Mouse (Mus musculus) hindbrain, embryonic 12.5 days (tissue): ENCODE results near the gene Sebox. TPM values are rescaled to one million over a fixed set of nuclear protein-coding genes. Genes with fewer than 3 reads are reported as not detected.

ENCODE experiments used
- ATAC-seq: fragments of 200-750 bp; cut with Nextera tagmentation; 2 replicates; pipeline ENCODE4 v1.8.0; 2017; ENCODE audit warnings: moderate TSS enrichment; ENCODE audit not compliant: low FRiP score
- H3K27ac ChIP-seq: fragments of 300-500 bp; sonication (generic); 2 replicates; pipeline ENCODE4 v1.5.1; 2016; ENCODE audit warnings: mild to moderate bottlenecking
- H3K27me3 ChIP-seq: fragments of 300-500 bp; sonication (generic); 2 replicates; pipeline ENCODE4 v1.6.1; 2016; ENCODE audit warnings: mild to moderate bottlenecking
- H3K36me3 ChIP-seq: fragments of 300-500 bp; sonication (generic); 2 replicates; pipeline ENCODE4 v1.6.1; 2016; ENCODE audit warnings: mild to moderate bottlenecking
- H3K4me1 ChIP-seq: fragments of 300-500 bp; sonication (generic); 2 replicates; pipeline ENCODE4 v1.6.1; 2016
- H3K4me2 ChIP-seq: fragments of 300-500 bp; sonication (generic); replicated peaks from 2 replicates; pipeline ENCODE4 v1.6.1; 2016; ENCODE audit warnings: mild to moderate bottlenecking
- H3K4me3 ChIP-seq: fragments of 300-500 bp; sonication (generic); 2 replicates; pipeline ENCODE4 v1.5.1; 2016; ENCODE audit warnings: mild to moderate bottlenecking
- H3K9ac ChIP-seq: fragments of 300-500 bp; sonication (generic); 2 replicates; pipeline ENCODE4 v1.6.1; 2016; ENCODE audit warnings: mild to moderate bottlenecking, moderate library complexity
- H3K9me3 ChIP-seq: fragments of 300-500 bp; sonication (generic); replicated peaks from 2 replicates; pipeline ENCODE4 v1.6.1; 2016; ENCODE audit warnings: mild to moderate bottlenecking
- WGBS: fragments of 180-500 bp; shearing (Covaris S2); methylation state at CpG from one replicate; pipeline ENCODE4 v1.1.7; 2016; 5-methylcytosine and 5-hydroxymethylcytosine counted together
- polyA plus RNA-seq: library from polyadenylated mRNA; unstranded; fragments of >200 nt; fragmentation: Nextera tagmentation; extraction: Ambion mirVana; gene quantifications from 2 replicates; pipeline ENCODE4 v1.2.1, GENCODE M21; 2016

Gene Sebox
- polyA plus RNA-seq, 1 experiment from 2014 or later: not detected

GRCm38 (mm10) chr11:78467515-78467914 is 35.7 kb upstream of the Sebox start:
- H3K36me3 ChIP-seq: 0 out of 2 replicates have a peak, but pooled peaks cover under 1% of the 10 kb centered on the region
- 89% methylated on average over 7 of the region's 7 CpGs for WGBS

GRCm38 (mm10) chr11:78467932-78468331 is 35.3 kb upstream of the Sebox start:
- H3K9ac ChIP-seq: no peak overlapping the region
- 0 out of 2 replicates have a peak, but pooled peaks cover 5% of the 10 kb centered on the region for H3K36me3 ChIP-seq
- no peak overlapping the region for H3K4me3 ChIP-seq
- H3K27me3 ChIP-seq: no peaks in the 10 kb centered on the region
- H3K4me1 ChIP-seq: peaks cover 14% of the 10 kb centered on the region
- H3K4me2 ChIP-seq: no peak overlapping the region
- WGBS: 66% methylated on average over 3 of the region's 3 CpGs
- H3K27ac ChIP-seq: no peak overlapping the region
- no peaks in the 10 kb centered on the region for H3K9me3 ChIP-seq
- no peak for ATAC-seq

More at GRCm38 (mm10) chr11:78467515-78467914, 35.7 kb upstream of the Sebox start:
- H3K4me1 ChIP-seq: peaks cover 14% of the 10 kb centered on the region
- H3K4me3 ChIP-seq: no peak overlapping the region
- H3K9ac ChIP-seq: no peak overlapping the region
- no peaks in the 10 kb centered on the region for H3K27me3 ChIP-seq
- no peaks in the 10 kb centered on the region for H3K9me3 ChIP-seq
- no peak overlapping the region for H3K27ac ChIP-seq
- no peak for ATAC-seq
- no peak overlapping the region for H3K4me2 ChIP-seq

- H3K4me3 ChIP-seq: no peak overlapping the region
- no peak overlapping the region for H3K4me2 ChIP-seq
- peaks cover 11% of the 10 kb centered on the region; the same call in 1 of the 2 replicates for H3K36me3 ChIP-seq
- peaks cover 3% of the 10 kb centered on the region for H3K4me1 ChIP-seq
- ATAC-seq: no peak
- H3K27me3 ChIP-seq: no peaks in the 10 kb centered on the region
- 89% methylated on average over 10 of the region's 10 CpGs for WGBS
- H3K9ac ChIP-seq: no peak overlapping the region
- no peak overlapping the region for H3K27ac ChIP-seq
- no peaks in the 10 kb centered on the region for H3K9me3 ChIP-seq
These were observed 31.7 kb upstream of the Sebox start for GRCm38 (mm10) chr11:78471326-78472103.

GRCm38 (mm10) chr11:78475289-78475688 is 28.0 kb upstream of the Sebox start:
- WGBS: 92% methylated on average over 3 of the region's 3 CpGs
- Histone ChIP-seq H3K27ac (no peak overlapping the region), H3K4me1 (no peaks in the 10 kb centered on the region), H3K9me3 (no peaks in the 10 kb centered on the region), H3K4me3 (no peak overlapping the region), H3K9ac (no peak overlapping the region), H3K4me2 (no peak overlapping the region), H3K36me3 (peaks cover 13% of the 10 kb centered on the region; the same call in 1 of the 2 replicates), H3K27me3 (no peaks in the 10 kb centered on the region)
- ATAC-seq: no peak

GRCm38 (mm10) chr11:78483639-78484038 is 19.6 kb upstream of the Sebox start:
- no peaks in the 10 kb centered on the region for H3K9me3 ChIP-seq
- H3K36me3 ChIP-seq: peaks cover 33% of the 10 kb centered on the region
- H3K27me3 ChIP-seq: peaks cover 31% of the 10 kb centered on the region
- 64% methylated on average over 7 of the region's 7 CpGs for WGBS
- H3K4me3 ChIP-seq: no peak overlapping the region
- ATAC-seq: no peak
- H3K27ac ChIP-seq: no peak overlapping the region
- no peak overlapping the region for H3K4me2 ChIP-seq
- no peaks in the 10 kb centered on the region for H3K4me1 ChIP-seq
- H3K9ac ChIP-seq: no peak overlapping the region

- H3K27me3 ChIP-seq: peaks cover 61% of the 10 kb centered on the region
- no peak for ATAC-seq
These were observed 15.1 kb upstream of the Sebox start for GRCm38 (mm10) chr11:78488168-78488567.

GRCm38 (mm10) chr11:78490781-78491241 is 12.4 kb upstream of the Sebox start:
- 7% methylated on average over 48 of the region's 48 CpGs for WGBS
- Histone ChIP-seq H3K9me3 (no peaks in the 10 kb centered on the region), H3K9ac (peak overlapping the region; percentile 53), H3K36me3 (peaks cover 16% of the 10 kb centered on the region; the same call in 1 of the 2 replicates), H3K27ac (0 out of 2 replicates have a peak overlapping the region, but pooled peaks have one; percentile 7), H3K27me3 (peaks cover 76% of the 10 kb centered on the region), H3K4me3 (peak overlapping the region; percentile 26), H3K4me1 (peaks cover 16% of the 10 kb centered on the region), H3K4me2 (peak overlapping the region; percentile 54)
- peak; percentile 68 for ATAC-seq

More at GRCm38 (mm10) chr11:78488168-78488567, 15.1 kb upstream of the Sebox start:
- Histone ChIP-seq H3K4me1 (peaks cover 9% of the 10 kb centered on the region), H3K27ac (no peak overlapping the region), H3K4me2 (no peak overlapping the region), H3K4me3 (no peak overlapping the region), H3K36me3 (peaks cover 18% of the 10 kb centered on the region), H3K9me3 (no peaks in the 10 kb centered on the region), H3K9ac (no peak overlapping the region)
- WGBS: 5% methylated on average over 8 of the region's 8 CpGs

- no peak overlapping the region for H3K27ac ChIP-seq
- no peaks in the 10 kb centered on the region for H3K9me3 ChIP-seq
- ATAC-seq: no peak
- H3K4me3 ChIP-seq: peak overlapping the region; percentile 75
- peaks cover 28% of the 10 kb centered on the region for H3K4me1 ChIP-seq
- no peaks in the 10 kb centered on the region for H3K36me3 ChIP-seq
- 9% methylated on average over 6 of the region's 6 CpGs for WGBS
- H3K27me3 ChIP-seq: peaks cover 51% of the 10 kb centered on the region
- peak overlapping the region; percentile 92 for H3K4me2 ChIP-seq
- peak overlapping the region; percentile 89 for H3K9ac ChIP-seq
These were observed 7.3 kb upstream of the Sebox start for GRCm38 (mm10) chr11:78495904-78496303.

- Histone ChIP-seq H3K27me3 (peaks cover 43% of the 10 kb centered on the region), H3K4me2 (peak overlapping the region; percentile 92), H3K4me3 (peak overlapping the region; percentile 75), H3K27ac (peak overlapping the region; percentile 95), H3K36me3 (no peaks in the 10 kb centered on the region), H3K4me1 (peaks cover 26% of the 10 kb centered on the region), H3K9me3 (no peaks in the 10 kb centered on the region), H3K9ac (peak overlapping the region; percentile 89)
- ATAC-seq: peak; percentile 80
- WGBS: under 1% methylated on average over 44 of the region's 44 CpGs
These were observed 6.1 kb upstream of the Sebox start for GRCm38 (mm10) chr11:78497071-78497541.

GRCm38 (mm10) chr11:78497544-78498522 is 5.4 kb upstream of the Sebox start, which contains the start of gene Sarm1:
Gene Sarm1, minus strand, starts transcription at chr11:78497754.
- peak within 1 kb of the TSS; percentile 95 for H3K27ac ChIP-seq
- no peaks in the 10 kb centered on the region for H3K36me3 ChIP-seq
- H3K9ac ChIP-seq: peak within 1 kb of the TSS; percentile 89
- peak within 1 kb of the TSS; percentile 92 for H3K4me2 ChIP-seq
- 4% methylated on average over 36 of the region's 36 CpGs for WGBS
- ATAC-seq: peak; percentile 96
- H3K27me3 ChIP-seq: peaks cover 43% of the 10 kb centered on the region
- no peaks in the 10 kb centered on the region for H3K9me3 ChIP-seq
- H3K4me1 ChIP-seq: peaks cover 26% of the 10 kb centered on the region
- peak within 1 kb of the TSS; percentile 75 for H3K4me3 ChIP-seq

- Histone ChIP-seq H3K4me3 (peak within 1 kb of the TSS; percentile 75), H3K4me1 (peaks cover 26% of the 10 kb centered on the region), H3K4me2 (peak within 1 kb of the TSS; percentile 92), H3K9ac (peak within 1 kb of the TSS; percentile 59), H3K36me3 (no peaks in the 10 kb centered on the region), H3K27ac (peak within 1 kb of the TSS; percentile 95), H3K9me3 (no peaks in the 10 kb centered on the region), H3K27me3 (peaks cover 43% of the 10 kb centered on the region)
- ATAC-seq: no peak
- 35% methylated on average over 7 of the region's 7 CpGs for WGBS
These were observed 4.2 kb upstream of the Sebox start, which contains the start of gene Vtn for GRCm38 (mm10) chr11:78499004-78499403. Gene Vtn, plus strand, starts transcription at chr11:78499091.
